Mouse (Mus musculus): Measurements from ENCODE around the gene Naip2. TPM values are rescaled to one million over a fixed set of nuclear protein-coding genes. Genes with fewer than 3 reads are reported as not detected.
A peak's percentile ranks its signal among the peaks of the same experiment; 100 is the strongest.
"Not testable (repeated sequence)": the region's sequence is repeated elsewhere in the genome, so short reads cannot be mapped to it uniquely, and the experiment has no call there.

The Naip2 gene
- polyA plus RNA-seq (2015; fragmentation: Nextera tagmentation; extraction: Ambion mirVana), result 1.1 and 1.4 TPM in 2 replicates

GRCm38 (mm10) chr13:100201659-100202333, at the start of gene Naip2:
TSS of gene Naip2 (minus strand) at chr13:100202092.
- peak within 1 kb of the TSS; percentile 34; the same call in 1 of the 2 replicates for H3K9ac ChIP-seq (replicated peaks)
- ATAC-seq (peak; percentile 85), DNase-seq (peak; percentile 28)
- H3K4me3 ChIP-seq (ENCODE audit: low read depth, low read length), result peak within 1 kb of the TSS; percentile 36
- H3K4me1 ChIP-seq (ENCODE audit: insufficient read depth); H3K27me3 ChIP-seq (ENCODE audit: insufficient read depth, low read length); H3K36me3 ChIP-seq (replicated peaks; ENCODE audit: insufficient read depth, low read length); H3K9me3 ChIP-seq (ENCODE audit: low read length): not testable (repeated sequence)
- WGBS (ENCODE audit: insufficient replicate concordance), result 3% methylated on average over 2 of the region's 3 CpGs
- H3K27ac ChIP-seq (ENCODE audit: low read depth), result peak within 1 kb of the TSS; percentile 74
- H3K4me2 ChIP-seq (ENCODE audit: low read depth, low read length), result peak within 1 kb of the TSS; percentile 53

- not testable (repeated sequence) for H3K36me3 ChIP-seq (replicated peaks; ENCODE audit: insufficient read depth, low read length); H3K9me3 ChIP-seq (ENCODE audit: low read length); H3K27me3 ChIP-seq (ENCODE audit: insufficient read depth, low read length); H3K9ac ChIP-seq (replicated peaks); H3K4me3 ChIP-seq (ENCODE audit: low read depth, low read length); H3K4me2 ChIP-seq (ENCODE audit: low read depth, low read length); H3K27ac ChIP-seq (ENCODE audit: low read depth); H3K4me1 ChIP-seq (ENCODE audit: insufficient read depth)
- ATAC-seq (peak; percentile 75), DNase-seq (peak; percentile 20)
- peak; percentile 25 for TF ChIP-seq CTCF (IDR thresholded peaks at IDR 0.05; ENCODE audit: low read depth)
- 26% methylated on average over 5 of the region's 5 CpGs for WGBS (ENCODE audit: insufficient replicate concordance)
These were observed 45.1 kb upstream of the Naip2 start for GRCm38 (mm10) chr13:100246896-100247519.

- H3K27ac ChIP-seq (ENCODE audit: low read depth); H3K27me3 ChIP-seq (ENCODE audit: insufficient read depth, low read length); ATAC-seq; H3K9ac ChIP-seq (replicated peaks); H3K4me3 ChIP-seq (ENCODE audit: low read depth, low read length); DNase-seq; H3K4me1 ChIP-seq (ENCODE audit: insufficient read depth); H3K36me3 ChIP-seq (replicated peaks; ENCODE audit: insufficient read depth, low read length); H3K9me3 ChIP-seq (ENCODE audit: low read length); H3K4me2 ChIP-seq (ENCODE audit: low read depth, low read length): not testable (repeated sequence)
- 69% methylated on average over 4 of the region's 4 CpGs for WGBS (ENCODE audit: insufficient replicate concordance)
These were observed 44.3 kb upstream of the Naip2 start, which contains the start of gene Naip5 for GRCm38 (mm10) chr13:100246223-100246622. TSS of gene Naip5 (minus strand) at chr13:100246323.

- ATAC-seq, result no peak
- no peak overlapping the region for H3K4me2 ChIP-seq (ENCODE audit: low read depth, low read length)
- no peaks in the 10 kb centered on the region for H3K9me3 ChIP-seq (ENCODE audit: low read length)
- no peak overlapping the region for H3K27ac ChIP-seq (ENCODE audit: low read depth)
- no peak overlapping the region for H3K9ac ChIP-seq (replicated peaks)
- H3K36me3 ChIP-seq (replicated peaks; ENCODE audit: insufficient read depth, low read length), result no peaks in the 10 kb centered on the region
- DNase-seq, result no peak
- no peak overlapping the region for H3K4me3 ChIP-seq (ENCODE audit: low read depth, low read length)
- H3K4me1 ChIP-seq (ENCODE audit: insufficient read depth), result no peaks in the 10 kb centered on the region
- H3K27me3 ChIP-seq (ENCODE audit: insufficient read depth, low read length), result no peaks in the 10 kb centered on the region
- TF ChIP-seq EP300 (IDR thresholded peaks at IDR 0.05; ENCODE audit: low read depth), result no peak
- TF ChIP-seq CTCF (IDR thresholded peaks at IDR 0.05; ENCODE audit: low read depth), result no peak
These were observed 41.8 kb upstream of the Naip2 start for GRCm38 (mm10) chr13:100243702-100244101.

DNA sequence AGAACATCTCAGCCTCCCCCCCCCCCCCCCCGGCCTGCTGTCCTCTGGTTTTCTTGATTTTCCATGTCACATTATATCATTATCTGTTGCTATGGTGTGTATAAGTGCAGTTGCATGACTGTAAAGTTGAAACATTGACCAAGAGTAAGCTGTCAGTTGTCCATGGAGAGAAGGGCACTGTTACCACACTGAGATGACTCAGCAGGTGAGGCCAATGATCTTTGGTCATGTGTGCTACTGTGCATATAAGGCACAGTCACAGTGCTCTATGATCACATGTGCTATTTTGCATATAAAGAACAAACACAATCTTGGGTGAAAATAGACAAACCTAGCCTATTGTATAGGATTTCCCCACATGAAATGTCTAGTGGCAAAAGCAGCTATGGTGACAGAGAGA, 11.8 kb upstream of the Naip2 start:
- DNase-seq; H3K27me3 ChIP-seq (ENCODE audit: insufficient read depth, low read length); H3K9ac ChIP-seq (replicated peaks); ATAC-seq; H3K4me3 ChIP-seq (ENCODE audit: low read depth, low read length); H3K4me1 ChIP-seq (ENCODE audit: insufficient read depth); H3K27ac ChIP-seq (ENCODE audit: low read depth); H3K9me3 ChIP-seq (ENCODE audit: low read length); H3K4me2 ChIP-seq (ENCODE audit: low read depth, low read length); H3K36me3 ChIP-seq (replicated peaks; ENCODE audit: insufficient read depth, low read length): not testable (repeated sequence)
- 75% methylated on average over 1 of the region's 1 CpGs for WGBS (ENCODE audit: insufficient replicate concordance)

DNA sequence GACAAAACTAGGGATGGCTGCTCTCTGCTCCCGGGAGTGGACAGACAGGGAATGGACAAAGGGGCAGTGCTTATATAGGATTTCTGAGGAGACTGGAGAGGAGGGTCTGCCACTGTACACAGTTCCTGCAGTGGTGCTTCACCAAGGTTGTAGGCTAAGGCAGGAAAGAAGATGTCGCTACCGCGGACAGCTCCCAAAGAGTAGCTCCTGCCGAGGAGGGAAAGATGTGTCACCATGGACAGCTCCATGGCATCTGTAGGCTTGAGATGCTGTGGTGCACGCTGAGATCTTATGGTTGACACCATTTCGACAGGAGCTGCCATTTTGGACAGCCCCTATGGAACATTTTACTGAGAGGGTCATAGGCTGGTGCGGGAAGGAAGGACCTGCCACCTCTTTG, 8.6 kb upstream of the Naip2 start:
- WGBS (ENCODE audit: insufficient replicate concordance), result 19% methylated on average over 8 of the region's 8 CpGs
- ATAC-seq (no peak), DNase-seq (peak; percentile 68)
- Histone ChIP-seq H3K9ac (replicated peaks) (no peak overlapping the region), H3K36me3 (replicated peaks; ENCODE audit: insufficient read depth, low read length) (no peaks in the 10 kb centered on the region), H3K27ac (ENCODE audit: low read depth) (no peak overlapping the region), H3K27me3 (ENCODE audit: insufficient read depth, low read length) (no peaks in the 10 kb centered on the region), H3K4me2 (ENCODE audit: low read depth, low read length) (no peak overlapping the region), H3K9me3 (ENCODE audit: low read length) (no peaks in the 10 kb centered on the region), H3K4me1 (ENCODE audit: insufficient read depth) (no peaks in the 10 kb centered on the region), H3K4me3 (ENCODE audit: low read depth, low read length) (no peak overlapping the region)
- no peak for TF ChIP-seq CTCF (IDR thresholded peaks at IDR 0.05; ENCODE audit: low read depth)
- no peak for TF ChIP-seq EP300 (IDR thresholded peaks at IDR 0.05; ENCODE audit: low read depth)
